Mouse (Mus musculus) bone marrow, adult 2 months (tissue): ENCODE data around the gene Bri3bp. TPM values are rescaled to one million over a fixed set of nuclear protein-coding genes. Genes with fewer than 3 reads are reported as not detected.

ENCODE experiments used
- H3K27ac ChIP-seq: fragments of 200-500 bp; 2 replicates; pipeline ENCODE4 v1.5.1; 2012; ENCODE audit warnings: low read depth, mild to moderate bottlenecking, control low read depth, inconsistent platforms, low read length; ENCODE audit not compliant: control insufficient read depth, poor library complexity, insufficient read depth
- H3K4me1 ChIP-seq: fragments of 200-500 bp; 2 replicates; pipeline ENCODE4 v1.6.1; 2011; ENCODE audit warnings: low read length; ENCODE audit not compliant: control insufficient read depth, insufficient read depth
- H3K4me3 ChIP-seq: fragments of 200-500 bp; replicated peaks from 2 replicates; pipeline ENCODE3; 2011; ENCODE audit warnings: mild to moderate bottlenecking, low read depth, low read length, control low read depth; ENCODE audit not compliant: control insufficient read depth
- CTCF ChIP-seq: fragments of 200-500 bp; IDR thresholded peaks from 2 replicates; pipeline ENCODE4 v1.5.1; 2011; ENCODE audit warnings: low read length, control low read depth; ENCODE audit not compliant: control insufficient read depth, insufficient read depth
- POLR2A ChIP-seq: fragments of 200-500 bp; IDR thresholded peaks from 2 replicates; pipeline ENCODE4 v1.6.1; 2011; ENCODE audit warnings: low read depth, mild to moderate bottlenecking, control low read depth, low read length, borderline replicate concordance; ENCODE audit not compliant: control insufficient read depth
- WGBS: fragments of 180-500 bp; shearing (Covaris S2); methylation state at CpG from one replicate; pipeline ENCODE4 v1.1.7; 2018; 5-methylcytosine and 5-hydroxymethylcytosine counted together
- polyA plus RNA-seq: library from polyadenylated mRNA; stranded (reverse); fragments of >200 nt; gene quantifications from 2 replicates; pipeline ENCODE4 v1.2.4, GENCODE M21; 2011; ENCODE audit warnings: low replicate concordance; ENCODE audit not compliant: missing spikeins, insufficient read depth, insufficient read length

The Bri3bp gene
- polyA plus RNA-seq, 1 experiment = 4.1 TPM

DNA sequence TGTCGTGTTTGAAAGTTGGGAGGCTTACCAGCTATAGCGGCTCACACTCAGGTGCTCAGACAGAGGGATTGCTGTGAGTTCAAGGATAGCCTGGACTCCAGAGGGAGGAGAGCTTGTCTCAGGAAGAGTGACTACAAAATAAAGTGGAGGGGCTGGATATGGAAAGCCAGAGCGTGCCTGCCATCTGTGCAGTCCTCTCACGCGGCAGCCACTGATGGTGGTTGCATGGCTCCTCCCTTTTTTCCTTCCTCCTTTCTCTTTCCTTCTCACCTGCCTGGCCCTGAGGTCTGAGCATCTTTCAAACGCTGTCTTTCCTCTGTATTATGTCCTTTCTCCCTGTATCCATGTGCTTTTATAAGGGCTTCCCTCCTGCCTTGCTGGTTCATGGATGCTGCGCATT lies 36.7 kb downstream of the Bri3bp start:
- Histone ChIP-seq H3K4me1 (peaks cover 9% of the 10 kb centered on the region), H3K4me3 (no peak overlapping the region), H3K27ac (no peak overlapping the region)
- 61% methylated on average over 7 of the region's 7 CpGs for WGBS
- TF ChIP-seq POLR2A (no peak), CTCF (no peak)

DNA sequence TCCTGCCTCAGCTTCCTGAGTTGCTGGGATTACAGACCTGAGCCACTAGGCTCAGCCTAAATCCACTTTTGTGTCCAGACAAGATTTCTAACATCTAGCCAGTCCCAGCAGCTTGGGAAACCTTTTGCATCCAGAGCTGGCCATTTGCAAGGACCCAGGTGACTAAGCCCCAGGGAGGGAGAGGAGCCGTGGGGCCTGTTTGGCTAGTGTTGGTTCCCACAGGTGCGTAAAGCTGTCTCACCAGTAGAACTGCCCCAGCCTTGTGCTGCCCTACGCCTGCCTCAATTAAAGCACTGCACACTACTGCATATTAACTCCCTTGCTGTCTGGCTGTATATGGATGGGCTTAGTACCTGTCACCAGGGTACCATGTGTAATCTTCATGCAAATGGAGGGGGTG lies 38.0 kb downstream of the Bri3bp start:
- WGBS = 85% methylated on average over 3 of the region's 3 CpGs
- no peak overlapping the region for H3K27ac ChIP-seq
- H3K4me3 ChIP-seq = no peak overlapping the region
- no peak for TF ChIP-seq CTCF
- H3K4me1 ChIP-seq = peaks cover 9% of the 10 kb centered on the region

DNA sequence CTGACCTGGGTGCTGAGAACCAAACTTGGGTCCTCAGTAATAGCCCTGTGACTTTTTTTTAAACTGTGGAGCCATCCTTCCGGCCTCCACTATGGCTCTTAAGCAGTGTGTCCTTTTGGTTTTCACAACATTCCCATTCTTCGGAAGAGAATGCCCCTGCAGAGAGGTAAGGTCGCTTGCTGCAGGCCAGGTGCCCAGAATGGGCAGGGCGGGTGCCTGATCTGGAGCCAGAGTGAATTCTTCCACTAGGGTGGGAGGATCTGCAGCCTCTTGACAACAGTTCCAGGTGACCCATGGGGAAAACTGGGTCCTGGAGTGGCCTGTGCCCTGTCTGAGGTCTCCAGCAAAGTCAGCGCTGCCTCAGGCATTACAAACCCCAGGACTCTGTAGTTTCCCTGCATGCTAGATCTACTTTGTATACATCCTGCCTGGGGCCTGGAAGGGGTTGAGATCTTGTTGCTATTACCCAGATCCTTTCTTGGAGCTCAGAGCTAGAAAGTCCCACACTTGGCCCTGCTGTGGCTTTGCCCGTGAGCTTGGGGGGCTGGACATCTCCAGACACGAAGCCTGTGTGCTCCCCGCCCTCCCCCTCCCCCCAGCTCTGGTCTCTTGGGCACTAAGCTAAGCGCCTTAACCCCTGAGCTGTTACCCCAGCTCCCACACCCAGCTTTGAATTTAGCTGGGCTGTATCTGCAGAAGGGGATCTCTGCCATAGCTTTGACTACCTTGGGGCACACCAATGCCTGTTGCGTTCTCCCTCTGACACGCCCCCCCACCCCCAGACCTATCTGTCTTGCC lies 39.3 kb downstream of the Bri3bp start:
- H3K4me1 ChIP-seq = peaks cover 14% of the 10 kb centered on the region
- no peak for TF ChIP-seq CTCF
- TF ChIP-seq POLR2A = no peak
- WGBS = 87% methylated on average over 11 of the region's 11 CpGs

DNA sequence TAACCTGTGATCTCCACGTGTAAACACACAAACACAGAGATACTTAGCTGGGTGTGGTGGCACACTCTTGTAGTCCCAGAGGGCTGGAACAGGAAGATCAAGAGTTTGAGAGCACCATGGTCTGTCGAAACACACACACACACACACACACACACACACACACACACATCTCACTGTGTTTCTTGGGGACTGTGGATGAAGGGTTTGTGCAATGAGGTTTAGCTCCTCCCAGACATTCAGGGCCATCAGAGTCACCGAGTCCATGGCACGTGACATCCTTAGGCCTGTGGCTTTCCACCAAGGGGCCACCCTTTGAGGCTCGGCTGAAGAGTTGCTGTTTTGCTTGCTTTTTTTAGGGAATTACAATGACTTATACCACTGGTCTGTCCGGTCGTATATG lies 41.1 kb downstream of the Bri3bp start:
- 51% methylated on average over 7 of the region's 7 CpGs for WGBS
- Histone ChIP-seq H3K4me3 (no peak overlapping the region), H3K4me1 (peaks cover 14% of the 10 kb centered on the region), H3K27ac (peak overlapping the region; percentile 9; the same call in 1 of the 2 replicates)
- TF ChIP-seq CTCF = no peak
- TF ChIP-seq POLR2A = no peak

More for the DNA sequence above, 39.3 kb downstream of the Bri3bp start:
- H3K4me3 ChIP-seq = no peak overlapping the region
- no peak overlapping the region for H3K27ac ChIP-seq

GRCm38 (mm10) chr5:125483712-125484611 lies 42.6 kb downstream of the Bri3bp start:
- Histone ChIP-seq H3K4me3 (no peak overlapping the region), H3K4me1 (peaks cover 14% of the 10 kb centered on the region), H3K27ac (peak overlapping the region; percentile 88)
- TF ChIP-seq POLR2A (no peak), CTCF (no peak)
- WGBS = 52% methylated on average over 6 of the region's 6 CpGs

- TF ChIP-seq POLR2A (no peak), CTCF (no peak)
- WGBS = 78% methylated on average over 4 of the region's 4 CpGs
- H3K4me1 ChIP-seq = peaks cover 14% of the 10 kb centered on the region
- H3K4me3 ChIP-seq = no peak overlapping the region
- peak overlapping the region; percentile 88 for H3K27ac ChIP-seq
Observed at GRCm38 (mm10) chr5:125485031-125485778, 43.8 kb downstream of the Bri3bp start.

DNA sequence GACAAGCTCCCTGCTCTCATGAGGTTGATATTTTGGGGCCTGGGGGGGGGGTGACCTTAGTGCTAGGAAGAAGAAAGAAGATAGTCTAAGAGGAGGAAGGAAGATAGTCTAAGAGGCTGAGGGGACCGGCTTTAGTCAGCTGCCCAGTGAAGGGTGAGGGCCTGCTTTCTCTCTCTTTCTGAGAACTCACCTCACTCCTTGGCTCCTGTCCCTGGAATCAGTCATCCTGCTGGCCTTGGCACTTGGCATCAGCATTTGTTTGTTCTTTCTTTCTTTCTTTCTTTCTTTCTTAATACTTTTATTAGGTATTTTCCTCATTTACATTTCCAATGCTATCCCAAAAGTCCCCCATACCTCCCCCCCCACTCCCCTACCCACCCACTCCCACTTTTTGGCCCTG lies 44.7 kb downstream of the Bri3bp start:
- no peak overlapping the region for H3K27ac ChIP-seq
- no peak overlapping the region for H3K4me3 ChIP-seq
- TF ChIP-seq CTCF = no peak
- TF ChIP-seq POLR2A = no peak
- peaks cover 14% of the 10 kb centered on the region for H3K4me1 ChIP-seq
- WGBS = 88% methylated on average over 1 of the region's 1 CpGs

- 72% methylated on average over 11 of the region's 11 CpGs for WGBS
- H3K4me1 ChIP-seq = peaks cover 9% of the 10 kb centered on the region
Observed at GRCm38 (mm10) chr5:125487375-125488115, 46.2 kb downstream of the Bri3bp start.

More at GRCm38 (mm10) chr5:125487375-125488115, 46.2 kb downstream of the Bri3bp start:
- Histone ChIP-seq H3K27ac (no peak overlapping the region; the same call in 1 of the 2 replicates), H3K4me3 (no peak overlapping the region)
- TF ChIP-seq CTCF (no peak), POLR2A (no peak)
